Mouse (Mus musculus) adipocyte (in vitro differentiated cells): ENCODE results near the gene Zfp346.
"Not testable (repeated sequence)": the region's sequence is repeated elsewhere in the genome, so short reads cannot be mapped to it uniquely, and the experiment has no call there.

ENCODE experiments used
- DNase-seq: peaks from one replicate; pipeline ENCODE4 v3.0.0-alpha.2; 2016; ENCODE audit warnings: low spot score

Zfp346 gene

DNA sequence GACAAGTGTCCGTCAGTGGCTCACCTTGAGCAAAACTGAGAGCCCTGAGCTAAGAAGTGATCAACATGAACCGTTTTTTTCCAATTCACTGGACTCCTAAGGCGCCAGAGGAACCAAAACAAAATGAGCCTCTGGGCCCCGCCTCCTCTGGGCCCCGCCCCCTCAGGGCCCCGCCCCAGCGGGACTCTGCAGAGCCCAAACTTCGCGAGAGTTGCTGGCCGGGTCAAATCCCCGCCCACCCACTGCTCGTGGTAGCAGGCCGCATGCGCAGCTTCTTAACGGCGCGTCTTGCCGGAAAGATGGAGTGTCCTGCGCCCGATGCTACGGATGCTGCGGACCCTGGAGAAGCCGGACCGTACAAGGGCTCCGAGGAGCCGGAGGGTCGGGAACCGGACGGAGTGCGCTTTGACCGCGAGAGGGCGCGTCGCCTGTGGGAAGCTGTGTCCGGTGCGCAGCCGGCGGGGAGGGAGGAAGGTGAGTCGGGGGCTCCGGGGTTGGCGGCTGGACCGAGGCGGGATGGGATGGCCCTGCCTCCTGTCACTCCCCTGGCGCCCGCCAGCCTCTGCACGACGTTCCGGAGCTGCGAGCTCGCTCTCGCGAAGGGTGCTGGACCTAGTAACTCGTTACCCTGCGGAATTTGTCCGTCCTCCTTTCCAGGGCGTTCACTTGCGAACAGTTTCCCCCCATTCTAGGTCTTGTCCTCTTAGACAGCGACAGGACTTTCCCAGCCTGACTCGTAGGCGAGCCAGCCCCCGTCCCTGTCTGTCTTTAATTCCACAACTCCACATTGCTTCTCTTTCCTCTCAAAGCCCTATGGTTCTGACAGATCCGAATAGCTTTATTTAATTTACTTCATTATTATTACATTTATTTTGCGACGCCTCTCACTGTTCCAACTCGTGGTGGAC, at the start of gene Zfp346:
Zfp346 (plus strand) TSS at position 267 of the 908 bp plus-strand sequence.
- peak; percentile 95 for DNase-seq

DNA sequence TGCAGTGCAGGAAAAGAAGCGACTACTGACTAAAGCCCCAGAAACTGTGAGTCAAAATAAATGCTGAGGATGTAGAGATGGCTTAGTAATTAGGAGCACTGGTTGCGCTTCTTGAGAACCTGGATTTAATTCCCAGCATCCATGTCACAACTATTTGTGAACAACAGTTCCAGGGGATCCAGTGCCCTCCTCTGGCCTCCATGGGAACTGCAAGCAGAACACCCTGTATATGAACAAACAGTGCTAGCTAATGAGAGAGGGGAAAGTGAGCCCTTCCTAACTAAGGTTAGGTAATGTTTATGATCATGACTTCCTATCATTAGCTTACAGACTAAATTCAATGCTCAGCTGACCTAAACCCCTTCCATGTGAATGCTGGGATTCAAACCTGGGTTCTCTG, 47.1 kb upstream of the Zfp346 start:
- DNase-seq = no peak

DNA sequence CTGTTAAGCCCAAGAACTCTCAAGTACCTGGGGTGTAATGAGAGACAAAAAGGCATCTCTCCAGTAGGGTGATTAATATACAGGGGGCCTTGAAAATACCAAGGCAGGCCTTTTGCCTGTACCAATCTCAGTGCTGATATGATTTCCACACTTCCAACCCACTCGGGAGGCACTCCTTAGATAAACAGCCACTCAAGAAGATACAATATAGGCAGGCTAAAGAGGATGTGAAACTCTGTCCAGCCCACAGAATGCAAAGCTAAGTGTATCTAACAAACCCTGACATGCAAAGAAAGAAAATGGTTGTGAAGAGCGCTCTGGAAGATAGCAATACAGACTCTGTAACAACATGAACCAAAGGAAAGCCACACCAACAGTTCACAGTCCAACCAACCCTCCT, 41.8 kb upstream of the Zfp346 start:
- no peak for DNase-seq

DNA sequence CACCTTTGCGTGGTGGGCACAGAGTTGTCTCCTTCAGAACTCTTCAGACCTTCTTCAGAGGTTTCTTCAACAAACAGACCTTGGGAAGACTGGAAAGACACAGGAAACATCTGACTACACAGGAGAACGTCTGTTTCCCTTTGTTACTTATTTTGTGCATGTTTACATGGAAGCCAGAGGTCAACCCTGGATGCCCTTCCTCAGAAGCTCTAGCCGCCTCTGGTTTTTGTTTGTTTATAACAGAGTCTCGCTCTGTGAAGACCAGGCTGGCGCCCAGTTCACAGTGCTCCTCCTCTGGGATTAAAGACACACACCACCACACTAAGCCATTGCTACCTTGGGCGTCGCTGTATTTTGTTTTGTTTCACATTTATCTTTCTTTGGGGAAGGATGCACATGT, 35.4 kb upstream of the Zfp346 start:
- DNase-seq = no peak

DNA sequence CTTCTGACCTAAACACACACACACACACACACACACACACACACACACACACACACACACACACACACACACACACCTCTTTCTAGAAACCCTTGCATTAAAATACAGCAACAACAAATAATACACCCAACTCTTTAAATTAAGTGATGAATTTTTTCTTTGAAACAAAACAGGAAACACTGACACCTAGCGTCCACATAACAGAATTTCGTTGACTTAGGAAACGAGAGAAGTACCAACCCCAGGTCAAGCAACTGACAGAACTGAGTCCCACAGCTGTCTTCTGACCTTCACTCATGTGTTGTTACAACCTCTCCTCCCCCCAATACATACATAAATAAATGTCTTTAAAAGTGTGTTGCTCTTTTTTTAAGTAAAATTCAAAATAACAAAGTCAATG, 33.8 kb upstream of the Zfp346 start:
- peak; percentile 48 for DNase-seq

DNA sequence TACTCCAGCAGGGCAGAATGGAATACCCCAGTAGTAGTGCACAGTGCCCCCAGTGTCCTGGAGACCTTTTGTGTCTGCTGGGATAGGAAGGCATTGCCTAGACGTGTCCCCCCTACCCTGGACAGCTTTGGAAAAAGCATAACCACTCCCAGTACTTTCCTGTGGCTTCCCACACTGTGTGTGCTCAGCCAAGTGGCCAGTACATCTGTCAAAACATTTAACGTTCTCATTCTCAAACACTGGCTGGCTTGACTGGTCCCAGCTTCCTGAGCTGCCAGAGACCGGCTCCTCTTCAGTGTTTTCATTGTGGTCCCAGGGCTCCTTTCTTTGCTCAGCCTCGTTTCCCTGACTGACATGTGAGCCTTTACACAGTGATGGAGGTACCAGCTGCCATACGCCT, 29.5 kb upstream of the Zfp346 start:
- DNase-seq = no peak

DNA sequence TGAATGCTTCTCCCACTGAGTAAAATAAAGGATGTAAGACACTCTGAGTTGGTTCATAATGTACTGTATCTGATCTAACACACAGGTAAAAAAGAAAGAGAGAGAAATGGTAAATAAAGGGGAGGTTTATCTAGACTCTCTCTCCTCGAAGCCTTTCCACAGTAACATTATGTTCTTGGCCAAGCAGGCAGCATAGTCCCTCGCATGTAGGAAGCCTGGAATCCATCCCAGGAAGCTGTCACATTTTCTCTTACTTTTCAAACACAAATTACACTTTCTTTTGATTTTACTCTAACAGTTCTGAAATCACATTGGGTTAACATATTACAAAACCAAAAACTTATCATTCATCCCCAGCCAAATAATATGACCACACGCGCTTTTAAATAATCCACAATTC, 12.5 kb upstream of the Zfp346 start:
- DNase-seq = no peak

DNA sequence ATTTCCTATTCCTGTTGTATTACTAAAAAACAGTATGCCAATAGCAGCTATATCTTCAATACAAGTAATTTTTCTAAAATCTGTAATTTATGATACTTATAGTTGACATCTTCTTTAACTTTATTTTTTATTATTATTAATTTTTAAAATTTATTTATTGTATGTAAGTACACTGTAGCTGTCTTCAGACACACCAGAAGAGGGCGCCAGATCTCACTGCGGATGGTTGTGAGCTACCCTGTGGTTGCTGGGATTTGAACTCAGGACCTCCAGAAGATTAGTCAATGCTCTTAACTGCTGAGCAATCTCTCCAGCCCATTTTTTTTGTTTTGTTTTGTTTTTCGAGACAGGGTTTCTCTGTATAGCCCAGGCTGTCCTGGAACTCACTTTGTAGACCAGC, 7.3 kb upstream of the Zfp346 start:
- not testable (repeated sequence) for DNase-seq

DNA sequence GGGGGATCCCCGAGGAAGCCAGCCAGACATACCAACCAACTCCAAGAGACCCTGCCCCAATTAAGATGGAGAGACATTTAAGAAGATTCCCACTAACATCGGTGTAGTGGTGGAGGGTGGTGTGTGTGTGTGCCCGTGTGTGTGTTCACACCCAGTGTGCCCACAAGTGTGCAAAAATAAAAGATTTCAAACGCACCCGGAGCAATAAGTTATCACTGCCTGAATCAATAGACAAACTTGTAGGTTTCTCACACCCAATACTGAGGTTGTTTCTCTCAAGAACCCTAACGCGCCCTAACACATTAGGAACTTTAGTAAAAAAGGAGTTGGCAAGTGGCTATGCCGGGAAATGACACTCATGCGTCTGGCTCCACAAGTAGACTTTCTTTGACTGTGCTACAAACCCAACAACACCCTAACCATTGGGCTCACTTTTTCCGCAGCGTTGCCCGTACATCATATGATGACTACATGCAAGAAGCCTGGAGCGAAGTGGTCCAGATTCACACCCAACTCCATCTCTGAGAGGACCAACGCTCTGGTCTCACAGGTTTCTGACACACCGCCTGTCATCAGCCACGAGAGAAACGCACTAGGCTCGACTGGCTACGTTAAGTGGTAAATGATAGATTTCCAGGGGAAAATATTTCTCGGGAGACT, 5.9 kb upstream of the Zfp346 start:
- peak; percentile 46 for DNase-seq

DNA sequence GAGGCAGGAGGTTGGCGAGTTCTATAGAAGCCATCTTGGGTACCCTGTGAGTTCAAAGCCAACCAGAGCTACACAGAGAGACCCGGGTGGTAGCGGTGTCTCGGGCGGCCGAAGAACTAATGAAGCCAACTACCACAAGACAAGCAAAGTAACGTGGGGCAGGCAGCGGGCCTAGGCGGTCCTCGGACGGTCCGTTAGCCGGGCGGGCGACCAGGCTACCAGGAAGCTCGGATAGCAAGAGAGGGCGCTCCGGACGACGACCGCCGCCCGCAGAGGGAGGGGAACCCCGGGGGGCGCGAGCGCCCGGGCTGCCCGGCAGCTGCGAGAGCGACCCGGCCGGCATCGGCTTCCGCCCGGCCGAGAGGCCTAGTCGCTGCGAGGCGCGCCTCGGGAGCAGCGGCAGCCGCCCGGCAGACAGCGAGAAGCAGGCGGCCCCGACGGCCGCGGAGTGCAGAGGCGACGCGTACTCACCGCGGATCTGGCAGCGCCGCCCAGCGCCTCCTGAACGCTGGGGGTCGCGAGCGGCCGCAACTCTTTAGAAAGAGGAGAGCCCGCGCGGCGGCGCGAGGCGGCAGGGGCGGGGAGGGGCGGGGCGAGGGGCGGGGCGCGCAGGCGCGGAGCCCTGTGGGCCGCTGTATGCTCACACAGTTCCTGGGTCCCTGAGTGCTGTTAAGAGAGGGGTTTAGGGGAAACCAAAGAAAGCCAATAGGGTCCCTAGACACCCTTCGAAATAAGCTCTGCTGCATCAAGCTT, 5.2 kb upstream of the Zfp346 start, which contains the start of gene Uimc1:
Uimc1 (minus strand) TSS at position 575 of the 753 bp plus-strand sequence.
- DNase-seq = peak; percentile 79

DNA sequence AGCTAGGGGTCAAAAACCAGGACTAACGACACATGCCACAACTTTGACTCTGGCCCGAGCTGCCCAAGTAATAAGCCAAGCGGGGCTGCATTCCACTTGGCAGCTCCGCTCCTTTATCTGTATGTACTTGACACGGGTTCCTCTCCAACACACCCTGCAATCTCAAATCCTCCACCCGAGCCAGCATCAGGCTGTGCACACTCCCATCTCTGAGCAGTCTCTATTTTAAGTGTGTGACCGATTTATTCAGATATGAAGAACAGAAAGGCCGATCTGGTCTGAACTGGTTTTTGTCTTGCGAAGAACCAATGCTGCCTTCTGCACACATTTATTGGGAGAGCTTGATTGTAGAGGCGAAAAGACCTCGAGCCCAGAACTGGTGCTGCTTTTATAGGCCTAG, 3.5 kb upstream of the Zfp346 start:
- no peak for DNase-seq

DNA sequence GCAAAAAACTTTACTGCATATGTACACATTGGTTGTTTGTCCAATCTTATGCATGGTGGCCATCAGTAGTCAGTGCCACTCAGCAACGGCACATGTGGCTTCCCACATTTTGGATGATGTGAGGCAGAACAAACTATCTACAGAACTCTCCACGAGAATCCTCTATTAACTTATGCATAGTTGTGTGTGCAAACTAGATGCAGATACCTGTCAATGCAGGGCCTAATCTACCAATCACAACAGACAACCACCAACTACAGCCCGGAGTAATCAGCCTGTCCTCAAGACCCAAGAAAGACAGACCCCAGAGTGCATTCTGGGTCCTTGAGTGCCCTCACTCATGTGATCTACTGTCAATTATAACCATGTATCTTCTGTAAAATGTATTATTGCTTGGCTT, 2.7 kb upstream of the Zfp346 start:
- no peak for DNase-seq

DNA sequence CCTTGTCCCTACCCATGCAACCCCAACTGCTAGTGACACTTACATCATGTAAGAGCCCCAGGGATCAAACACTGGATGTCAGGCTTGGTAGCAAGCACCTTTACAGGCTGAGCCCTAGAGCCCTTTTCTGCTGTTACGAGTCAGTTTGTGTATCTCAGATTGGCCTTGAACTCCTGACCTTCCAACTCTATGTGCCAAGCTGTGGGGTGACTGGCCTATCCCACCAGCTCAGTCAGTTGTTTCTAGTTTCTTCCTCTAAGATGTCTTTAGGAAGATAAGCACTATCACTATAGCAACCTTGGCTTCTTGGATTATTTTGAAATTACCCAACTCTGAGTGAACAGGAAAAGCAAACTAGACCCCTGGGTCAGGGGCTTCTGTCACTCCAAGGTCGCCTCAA, 1.8 kb upstream of the Zfp346 start:
- DNase-seq = no peak

DNA sequence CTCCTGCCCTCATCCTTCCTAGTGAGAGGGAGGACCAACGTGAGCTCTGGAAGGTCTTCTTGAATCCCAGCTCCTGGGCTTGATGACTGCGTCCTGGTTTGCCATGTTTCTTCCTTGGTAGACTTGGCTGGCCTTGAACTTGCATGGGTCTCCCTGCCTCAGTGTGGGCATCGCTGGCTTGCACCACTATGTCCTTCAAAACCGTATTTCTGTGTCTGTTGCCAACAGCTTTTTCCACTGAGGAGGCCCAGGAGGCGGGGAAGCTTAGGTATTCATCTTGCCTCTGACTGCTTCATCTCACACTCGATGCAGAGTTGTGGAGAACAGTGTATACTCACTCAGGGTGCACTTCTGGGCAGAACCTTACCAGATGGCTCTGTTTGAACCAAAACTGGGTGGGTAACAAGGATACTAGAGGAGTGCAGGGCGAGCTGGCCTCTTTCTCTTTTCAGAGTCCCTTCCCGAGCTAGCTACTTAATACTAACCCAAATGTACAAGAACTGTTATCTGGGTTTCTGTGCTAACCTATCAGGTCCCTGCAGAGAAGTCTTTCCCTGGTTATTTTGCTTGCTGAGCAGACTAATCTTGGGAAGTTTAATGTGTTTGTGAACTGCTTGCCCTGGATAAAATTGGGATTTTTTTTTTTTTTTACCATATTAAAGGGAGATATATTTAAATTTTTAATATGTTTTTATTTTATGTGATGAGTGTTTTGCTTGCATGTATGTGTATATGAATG, 1.0 kb downstream of the Zfp346 start:
- DNase-seq = peak; percentile 17

DNA sequence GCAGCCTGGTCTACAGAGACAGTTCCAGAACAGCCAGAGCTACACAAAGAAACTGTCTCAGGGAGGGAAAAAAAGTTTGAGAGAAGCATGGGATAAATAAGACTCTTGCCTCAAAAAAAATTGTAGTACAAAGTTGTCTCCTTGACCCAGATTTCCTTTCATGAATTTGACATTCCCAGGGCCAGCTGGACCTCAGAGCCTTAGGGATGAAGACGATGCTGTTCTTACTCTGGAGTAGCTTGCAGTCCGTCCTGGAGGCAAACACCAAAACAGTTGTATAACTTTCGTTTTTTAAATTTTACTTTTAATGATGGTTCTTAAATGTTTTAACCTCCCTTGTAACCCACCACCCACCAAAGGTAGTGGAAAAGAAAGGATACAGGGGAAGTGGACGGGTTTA, 2.0 kb downstream of the Zfp346 start:
- no peak for DNase-seq

DNA sequence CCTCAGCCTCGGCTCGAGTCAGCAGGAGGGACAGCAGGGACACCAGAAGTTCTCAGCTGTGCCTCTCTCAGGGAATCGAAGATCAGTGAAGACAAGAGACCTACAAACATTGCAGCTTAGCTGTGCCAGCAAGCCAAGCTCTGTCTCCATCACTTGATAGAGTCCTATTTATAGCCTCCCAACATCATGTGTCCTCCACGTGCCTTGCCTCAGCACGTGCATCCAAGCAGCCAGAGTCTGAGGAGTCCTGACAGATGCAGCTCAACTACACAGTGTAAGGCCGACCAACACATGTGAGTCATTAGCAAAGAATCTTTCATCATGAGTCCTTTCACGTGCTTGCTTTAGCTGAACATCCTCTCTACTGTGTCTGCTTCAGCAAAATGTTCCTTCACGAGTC, 2.6 kb downstream of the Zfp346 start:
- DNase-seq = no peak

DNA sequence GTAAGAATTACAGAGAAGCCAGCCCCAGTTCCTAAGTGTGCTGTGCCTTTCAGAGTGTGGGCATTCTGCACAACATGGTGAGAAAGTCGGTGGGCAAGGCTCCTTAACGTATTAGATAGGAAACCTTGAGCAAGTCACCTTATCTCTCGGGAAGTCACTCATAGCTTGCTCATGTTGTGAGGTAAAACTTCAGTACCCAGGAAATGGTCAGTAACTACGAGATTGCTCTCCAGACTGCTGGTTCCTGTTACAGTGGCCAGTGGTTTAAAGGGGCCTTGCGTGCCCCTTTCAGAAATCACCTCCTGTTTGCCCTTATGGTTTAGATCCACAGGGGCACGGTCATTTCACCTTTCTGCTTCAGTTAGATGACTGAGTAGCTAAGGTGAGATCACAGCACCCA, 9.3 kb downstream of the Zfp346 start:
- DNase-seq = no peak

DNA sequence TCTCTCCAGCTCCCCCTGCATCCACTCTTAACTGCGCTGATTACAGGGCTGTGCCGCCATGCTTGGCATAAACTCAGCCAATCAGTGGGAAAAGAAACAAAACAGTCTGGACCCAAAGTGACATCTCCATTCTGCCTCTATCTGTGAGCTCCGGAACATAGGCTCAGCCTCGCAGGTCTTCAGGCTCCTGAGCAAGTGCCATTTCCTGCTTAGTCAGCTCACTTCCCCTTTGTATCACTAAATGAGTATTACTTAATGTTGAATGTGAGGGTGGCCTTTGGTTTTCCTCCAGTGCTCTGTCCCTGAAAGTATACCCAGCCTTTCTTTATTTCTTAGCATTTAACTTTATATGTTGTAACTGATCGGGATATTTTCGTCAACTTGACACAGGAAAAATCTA, 19.8 kb downstream of the Zfp346 start:
- DNase-seq = no peak

DNA sequence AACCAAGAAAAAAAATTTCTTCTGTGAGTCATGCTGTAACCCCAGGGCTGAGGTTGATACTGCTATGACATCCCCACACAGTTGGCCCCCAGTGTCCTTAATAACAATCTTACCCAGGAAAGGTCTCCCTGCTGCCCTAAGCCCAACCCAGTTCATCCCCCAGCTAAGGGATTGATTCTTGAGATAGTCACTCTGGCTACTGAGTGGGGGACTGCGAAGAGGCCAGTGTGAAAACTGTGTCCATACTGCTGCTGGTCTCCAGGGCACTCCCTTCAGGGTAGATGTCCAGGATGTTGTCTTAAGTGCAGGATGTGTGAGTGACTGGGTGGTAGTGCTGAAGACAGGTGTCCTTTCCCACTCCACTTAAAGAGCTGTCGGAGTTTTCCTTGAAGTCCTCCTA, 28.3 kb downstream of the Zfp346 start, which contains the start of gene Gm17617:
Gm17617 (minus strand) TSS at position 101 of the 400 bp plus-strand sequence.
- no peak for DNase-seq

DNA sequence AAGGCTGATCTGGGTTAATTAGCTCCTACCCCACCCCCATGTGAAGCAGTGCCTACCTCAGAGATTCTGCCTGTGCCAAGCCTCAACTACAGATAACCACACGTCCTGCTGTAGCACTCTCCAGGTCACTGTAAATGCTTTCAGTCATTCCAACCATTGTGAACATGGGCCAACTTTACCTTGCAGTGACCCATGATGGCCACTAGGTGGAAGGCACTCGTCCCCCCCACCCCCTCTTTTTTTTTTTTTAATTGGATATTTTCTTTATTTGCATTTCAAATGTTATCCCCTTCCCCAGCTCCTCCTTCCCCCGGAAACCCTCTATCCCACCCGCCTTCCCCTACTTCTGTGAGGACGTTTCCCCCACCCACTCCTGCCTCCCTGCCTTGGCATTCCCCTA, 30.3 kb downstream of the Zfp346 start:
- DNase-seq = peak; percentile 39

DNA sequence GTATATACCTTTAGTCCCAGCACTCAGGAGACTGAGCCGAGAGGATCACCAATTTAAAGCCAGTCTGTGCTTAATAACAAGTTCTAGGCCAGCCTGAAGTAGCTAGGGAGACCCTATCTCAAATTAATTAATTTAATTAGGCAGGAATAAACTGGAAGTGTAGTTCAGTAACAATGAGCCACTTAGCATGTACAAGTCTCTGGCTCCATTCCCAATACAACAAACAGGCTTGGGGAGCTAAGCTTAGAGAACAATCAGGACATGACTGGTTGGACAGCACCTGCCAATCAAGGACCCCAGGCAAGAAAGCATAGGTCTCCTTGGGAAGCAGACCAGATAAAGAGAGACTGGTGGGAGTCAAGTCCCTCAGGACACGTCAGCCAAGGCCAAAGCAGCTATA, 35.2 kb downstream of the Zfp346 start:
- DNase-seq = no peak
